ENCODE assay signal across 25 mouse cellular contexts in genomic region chr16:95496582-95497300, GRCm38 (mm10).
"Had no signal": no experiment of that assay in that cellular context is flagged by ENCODE, and none has a peak within 500 bp of the region (broad histone marks: within the 10 kb centered on the region; RNA-seq: fewer than 3 reads in every experiment).

No protein-coding gene starts in this region.

- H3K27ac ChIP-seq: gastrocnemius, adult 2 months; heart, adult 2 months; heart, embryonic 13.5 days; heart, embryonic 15.5 days; hindbrain, embryonic 10.5 days; hindbrain, embryonic 12.5 days; hindbrain, embryonic 14.5 days; intestine, embryonic 15.5 days; layer of hippocampus, adult 2 months; left cerebral cortex, adult 2 months; limb, embryonic 10.5 days; limb, embryonic 12.5 days had no signal

- DNase-seq: gastrocnemius, adult 2 months; gastrocnemius, postnatal 10 days; gastrocnemius, postnatal 25 days; heart, adult 2 months; heart, postnatal 4 days; kidney, adult 18-20 months; kidney, adult 8-10 months; kidney, postnatal 10 days; kidney, postnatal 25 days; kidney, postnatal 4 days had no signal

- H3K9me3 ChIP-seq: heart, embryonic 13.5 days; heart, embryonic 15.5 days; hindbrain, embryonic 10.5 days; hindbrain, embryonic 12.5 days; intestine, embryonic 15.5 days; limb, embryonic 10.5 days; limb, embryonic 12.5 days had no signal

- H3K4me1 ChIP-seq: heart, embryonic 13.5 days; heart, embryonic 15.5 days; hindbrain, embryonic 10.5 days; hindbrain, embryonic 12.5 days; intestine, embryonic 15.5 days had no signal

- H3K4me2 ChIP-seq: heart, embryonic 11.5 days; heart, embryonic 13.5 days; heart, embryonic 15.5 days; hindbrain, embryonic 12.5 days; hindbrain, embryonic 14.5 days; intestine, embryonic 15.5 days; limb, embryonic 12.5 days; liver, embryonic 11.5 days had no signal

- H3K4me3 ChIP-seq: gastrocnemius, adult 2 months; heart, adult 2 months; heart, embryonic 13.5 days; heart, embryonic 15.5 days; hindbrain, embryonic 10.5 days; hindbrain, embryonic 12.5 days; intestine, embryonic 15.5 days; layer of hippocampus, adult 2 months; left cerebral cortex, adult 2 months; limb, embryonic 10.5 days; limb, embryonic 12.5 days had no signal

- ATAC-seq: hindbrain, embryonic 16.5 days; inflammation-experienced regulatory T-cells, adult 6 months; intestine, embryonic 15.5 days; intestine, postnatal 0 days had no signal

- H3K27me3 ChIP-seq: heart, embryonic 13.5 days; heart, embryonic 15.5 days; hindbrain, embryonic 12.5 days; intestine, embryonic 15.5 days; limb, embryonic 12.5 days had no signal

- H3K36me3 ChIP-seq: heart, embryonic 13.5 days; heart, embryonic 15.5 days; hindbrain, embryonic 10.5 days; hindbrain, embryonic 12.5 days; intestine, embryonic 15.5 days; limb, embryonic 10.5 days; limb, embryonic 12.5 days had no signal

- H3K9ac ChIP-seq: heart, embryonic 13.5 days; heart, embryonic 15.5 days; hindbrain, embryonic 12.5 days; hindbrain, embryonic 14.5 days; intestine, embryonic 15.5 days; limb, embryonic 12.5 days had no signal
